Mouse (Mus musculus) limb, embryonic 10.5 days (tissue): ENCODE measurements around the gene Tnxb. TPM values are rescaled to one million over a fixed set of nuclear protein-coding genes. Genes with fewer than 3 reads are reported as not detected.

Experiments
- DNase-seq: peaks from one replicate; pipeline ENCODE4 v3.0.0-alpha.2; 2017; ENCODE audit warnings: low spot score
- H3K27ac ChIP-seq: fragments of 300-500 bp; sonication (generic); 2 replicates; pipeline ENCODE4 v1.5.1; 2016; ENCODE audit warnings: mild to moderate bottlenecking
- H3K27me3 ChIP-seq: fragments of 300-500 bp; sonication (generic); 2 replicates; pipeline ENCODE4 v1.6.1; 2016; ENCODE audit warnings: low read depth, mild to moderate bottlenecking; ENCODE audit not compliant: poor library complexity, severe bottlenecking
- H3K36me3 ChIP-seq: fragments of 300-500 bp; sonication (generic); 2 replicates; pipeline ENCODE4 v1.6.1; 2016; ENCODE audit warnings: mild to moderate bottlenecking, moderate library complexity
- H3K4me1 ChIP-seq: fragments of 300-500 bp; sonication (generic); 2 replicates; pipeline ENCODE4 v1.6.1; 2016
- H3K4me3 ChIP-seq: fragments of 300-500 bp; sonication (generic); 2 replicates; pipeline ENCODE4 v1.5.1; 2016; ENCODE audit warnings: mild to moderate bottlenecking, moderate library complexity
- H3K9me3 ChIP-seq: fragments of 300-500 bp; sonication (generic); replicated peaks from 2 replicates; pipeline ENCODE4 v1.6.1; 2016; ENCODE audit warnings: mild to moderate bottlenecking
- WGBS: fragments of 180-500 bp; shearing (Covaris S2); methylation state at CpG from one replicate; pipeline ENCODE4 v1.1.7; 2016; 5-methylcytosine and 5-hydroxymethylcytosine counted together
- polyA plus RNA-seq: library from polyadenylated mRNA; unstranded; fragments of >200 nt; fragmentation: Nextera tagmentation; extraction: Ambion mirVana; gene quantifications from 2 replicates; pipeline ENCODE4 v1.2.1, GENCODE M21; 2016

Tnxb gene
- polyA plus RNA-seq, 1 experiment from 2014 or later: not detected

- peaks cover 37% of the 10 kb centered on the region for H3K4me1 ChIP-seq
- peak overlapping the region; percentile 88 for H3K4me3 ChIP-seq
- WGBS: 88% methylated on average over 30 of the region's 30 CpGs
- DNase-seq: no peak
- no peaks in the 10 kb centered on the region for H3K9me3 ChIP-seq
- H3K27me3 ChIP-seq: no peaks in the 10 kb centered on the region
- H3K27ac ChIP-seq: no peak overlapping the region
- H3K36me3 ChIP-seq: peaks cover 36% of the 10 kb centered on the region
Observed at GRCm38 (mm10) chr17:34645831-34646511, 24.4 kb upstream of the Tnxb start.

- 1% methylated on average over 66 of the region's 66 CpGs for WGBS
- no peaks in the 10 kb centered on the region for H3K27me3 ChIP-seq
- peak within 1 kb of the TSS; percentile 88 for H3K4me3 ChIP-seq
- peaks cover 31% of the 10 kb centered on the region for H3K4me1 ChIP-seq
- H3K27ac ChIP-seq: peak within 1 kb of the TSS; percentile 91
- DNase-seq: peak; percentile 93
- peaks cover 48% of the 10 kb centered on the region for H3K36me3 ChIP-seq
- H3K9me3 ChIP-seq: no peaks in the 10 kb centered on the region
Observed at GRCm38 (mm10) chr17:34646906-34647787, 23.2 kb upstream of the Tnxb start, which contains the start of gene Atf6b. Gene Atf6b, plus strand, starts transcription at chr17:34647146.

- no peak overlapping the region for H3K27ac ChIP-seq
- peaks cover 60% of the 10 kb centered on the region for H3K36me3 ChIP-seq
- whole genome bisulfite sequencing: 86% methylated on average over 16 of the region's 16 CpGs
- H3K9me3 ChIP-seq: no peaks in the 10 kb centered on the region
- no peaks in the 10 kb centered on the region for H3K27me3 ChIP-seq
- H3K4me3 ChIP-seq: peak overlapping the region; percentile 88
- DNase-seq: no peak
- H3K4me1 ChIP-seq: peaks cover 31% of the 10 kb centered on the region
Observed at GRCm38 (mm10) chr17:34648141-34648890, 22.0 kb upstream of the Tnxb start.

- 92% methylated on average over 18 of the region's 18 CpGs for WGBS
- DNase-seq: no peak
- Histone ChIP-seq H3K36me3 (peaks cover 70% of the 10 kb centered on the region), H3K27ac (no peak overlapping the region), H3K27me3 (no peaks in the 10 kb centered on the region), H3K4me3 (no peak overlapping the region), H3K9me3 (no peaks in the 10 kb centered on the region), H3K4me1 (peaks cover 31% of the 10 kb centered on the region)
Observed at GRCm38 (mm10) chr17:34649106-34649864, 21.1 kb upstream of the Tnxb start.

- Histone ChIP-seq H3K27ac (no peak overlapping the region), H3K36me3 (peaks cover 78% of the 10 kb centered on the region), H3K9me3 (no peaks in the 10 kb centered on the region), H3K27me3 (no peaks in the 10 kb centered on the region), H3K4me1 (peaks cover 28% of the 10 kb centered on the region), H3K4me3 (0 out of 2 replicates have a peak overlapping the region, but pooled peaks have one; percentile 3)
- WGBS: 96% methylated on average over 14 of the region's 14 CpGs
- DNase-seq: no peak
Observed at GRCm38 (mm10) chr17:34650781-34651180, 19.6 kb upstream of the Tnxb start.

- Histone ChIP-seq H3K4me1 (peaks cover 29% of the 10 kb centered on the region), H3K4me3 (no peak overlapping the region), H3K9me3 (no peaks in the 10 kb centered on the region), H3K27me3 (no peaks in the 10 kb centered on the region), H3K36me3 (peaks cover 75% of the 10 kb centered on the region), H3K27ac (no peak overlapping the region)
- WGBS: 54% methylated on average over 19 of the region's 19 CpGs
- DNase-seq: no peak
Observed at GRCm38 (mm10) chr17:34651507-34652221, 18.7 kb upstream of the Tnxb start.

- 93% methylated on average over 10 of the region's 10 CpGs for WGBS
- H3K9me3 ChIP-seq: no peaks in the 10 kb centered on the region
- no peak for DNase-seq
- H3K27me3 ChIP-seq: no peaks in the 10 kb centered on the region
- H3K4me3 ChIP-seq: no peak overlapping the region
- H3K27ac ChIP-seq: no peak overlapping the region
- peaks cover 37% of the 10 kb centered on the region for H3K4me1 ChIP-seq
- peaks cover 75% of the 10 kb centered on the region for H3K36me3 ChIP-seq
Observed at GRCm38 (mm10) chr17:34652546-34652945, 17.8 kb upstream of the Tnxb start.

- Histone ChIP-seq H3K36me3 (peaks cover 75% of the 10 kb centered on the region), H3K4me3 (no peak overlapping the region), H3K27ac (no peak overlapping the region), H3K4me1 (peaks cover 34% of the 10 kb centered on the region), H3K9me3 (no peaks in the 10 kb centered on the region), H3K27me3 (no peaks in the 10 kb centered on the region)
- WGBS: 90% methylated on average over 8 of the region's 8 CpGs
- no peak for DNase-seq
Observed at GRCm38 (mm10) chr17:34652985-34653384, 17.4 kb upstream of the Tnxb start.

GRCm38 (mm10) chr17:34653746-34654285, 16.5 kb upstream of the Tnxb start:
- DNase-seq: peak; percentile 75
- H3K27ac ChIP-seq: no peak overlapping the region
- WGBS: 68% methylated on average over 9 of the region's 9 CpGs
- H3K36me3 ChIP-seq: peaks cover 71% of the 10 kb centered on the region
- no peaks in the 10 kb centered on the region for H3K9me3 ChIP-seq
- peaks cover 4% of the 10 kb centered on the region; the same call in 1 of the 2 replicates for H3K27me3 ChIP-seq
- no peak overlapping the region for H3K4me3 ChIP-seq
- peaks cover 26% of the 10 kb centered on the region for H3K4me1 ChIP-seq

GRCm38 (mm10) chr17:34654392-34654791, 15.9 kb upstream of the Tnxb start:
- Histone ChIP-seq H3K27ac (no peak overlapping the region), H3K36me3 (peaks cover 65% of the 10 kb centered on the region), H3K4me1 (peaks cover 25% of the 10 kb centered on the region), H3K27me3 (peaks cover 10% of the 10 kb centered on the region), H3K4me3 (no peak overlapping the region), H3K9me3 (no peaks in the 10 kb centered on the region)
- 95% methylated on average over 13 of the region's 13 CpGs for WGBS
- DNase-seq: no peak

GRCm38 (mm10) chr17:34655160-34655559, 15.2 kb upstream of the Tnxb start:
- Histone ChIP-seq H3K9me3 (no peaks in the 10 kb centered on the region), H3K4me3 (no peak overlapping the region; the same call in 1 of the 2 replicates), H3K4me1 (peaks cover 25% of the 10 kb centered on the region), H3K36me3 (peaks cover 58% of the 10 kb centered on the region), H3K27me3 (peaks cover 18% of the 10 kb centered on the region), H3K27ac (no peak overlapping the region)
- DNase-seq: no peak
- 84% methylated on average over 7 of the region's 7 CpGs for WGBS
